Mouse (Mus musculus) natural killer cell, adult 2 months (primary cell): ENCODE measurements around the gene Prss45.
A peak's percentile ranks its signal among the peaks of the same experiment; 100 is the strongest.
"Not testable (repeated sequence)": the region's sequence is repeated elsewhere in the genome, so short reads cannot be mapped to it uniquely, and the experiment has no call there.

ENCODE experiments used
- DNase-seq, 2 experiments: peaks; one replicate each; pipeline ENCODE4 v3.0.0; 2022; ENCODE audit warnings: low spot score in 2 of 2

Gene Prss45

GRCm38 (mm10) chr9:110834411-110834810 lies at the start of gene Prss45:
Gene Prss45, plus strand, starts transcription at chr9:110834588.
- no peak for DNase-seq

- DNase-seq, result no peak
Observed at GRCm38 (mm10) chr9:110788169-110788568, 46.2 kb upstream of the Prss45 start.

DNA sequence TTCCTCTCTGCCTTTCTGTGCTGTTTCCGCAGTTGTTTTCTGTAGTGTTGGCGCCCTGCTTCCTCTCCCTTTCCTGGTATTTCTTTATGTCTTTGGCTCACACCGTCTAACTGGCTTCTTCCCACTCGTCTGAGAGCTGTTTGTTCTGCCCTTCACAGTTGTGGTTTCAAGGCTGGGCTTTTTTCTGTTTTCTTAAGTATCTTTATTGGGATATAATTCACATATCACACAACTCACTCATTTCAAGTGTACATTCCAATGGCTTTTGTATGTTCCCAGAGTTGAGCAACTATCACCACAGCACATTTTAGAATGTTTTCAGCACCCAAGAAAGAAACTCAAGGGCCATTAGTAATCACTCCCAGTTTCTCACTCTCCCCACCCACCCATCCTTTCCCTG lies 43.9 kb upstream of the Prss45 start:
- no peak for DNase-seq

DNA sequence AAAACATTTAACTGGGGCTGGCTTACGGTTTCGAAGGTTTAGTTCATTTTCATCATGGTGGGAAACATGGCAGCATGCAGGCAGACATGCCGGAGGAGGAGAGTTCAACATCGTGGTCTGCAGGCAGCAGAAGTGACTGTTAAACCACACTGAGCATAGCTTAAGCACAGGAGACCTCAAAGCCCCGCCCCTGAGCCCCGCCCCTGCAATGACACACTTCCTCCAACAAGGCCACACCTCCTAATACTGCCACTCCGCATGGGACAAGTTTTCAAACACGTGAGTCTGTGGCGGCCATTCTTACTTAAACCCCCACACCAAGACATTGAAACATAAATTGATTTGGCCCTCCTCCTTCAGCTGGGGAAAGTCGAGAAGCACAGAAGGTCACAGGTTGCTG lies 37.4 kb upstream of the Prss45 start:
- no peak for DNase-seq

GRCm38 (mm10) chr9:110797866-110798265 lies 36.5 kb upstream of the Prss45 start, which contains the start of gene Prss42:
Gene Prss42, plus strand, starts transcription at chr9:110798166.
- no peak for DNase-seq

GRCm38 (mm10) chr9:110800834-110801479 lies 33.4 kb upstream of the Prss45 start:
- DNase-seq, result no peak

- DNase-seq, result peak; percentile 26 to 63
Observed at GRCm38 (mm10) chr9:110803294-110803693, 31.1 kb upstream of the Prss45 start.

GRCm38 (mm10) chr9:110810051-110810450 lies 24.3 kb upstream of the Prss45 start:
- DNase-seq, result no peak

GRCm38 (mm10) chr9:110813789-110814188 lies 20.6 kb upstream of the Prss45 start, which contains the start of gene Prss44:
Gene Prss44, plus strand, starts transcription at chr9:110813994.
- DNase-seq, result no peak

GRCm38 (mm10) chr9:110820546-110820945 lies 13.8 kb upstream of the Prss45 start:
- DNase-seq, result not testable (repeated sequence)

DNA sequence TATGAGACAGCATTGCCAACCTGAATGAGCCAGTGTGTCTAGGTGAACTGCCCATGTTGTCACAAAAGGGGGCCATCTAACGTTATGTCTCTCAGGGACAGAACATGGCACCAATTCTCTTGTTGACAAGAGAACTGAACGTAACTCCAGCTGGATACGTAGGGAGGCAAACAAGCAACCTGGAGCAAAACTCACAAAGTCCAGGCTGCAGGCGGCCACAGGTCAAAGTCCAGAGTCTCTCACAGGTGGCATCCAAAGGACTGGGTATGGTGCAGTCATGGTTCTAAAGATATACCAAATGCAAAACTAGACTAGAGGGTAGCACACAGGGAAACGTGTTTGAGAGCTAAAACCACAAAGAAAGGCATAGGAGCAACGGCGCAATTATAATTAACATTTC lies 13.0 kb upstream of the Prss45 start:
- DNase-seq, result no peak

DNA sequence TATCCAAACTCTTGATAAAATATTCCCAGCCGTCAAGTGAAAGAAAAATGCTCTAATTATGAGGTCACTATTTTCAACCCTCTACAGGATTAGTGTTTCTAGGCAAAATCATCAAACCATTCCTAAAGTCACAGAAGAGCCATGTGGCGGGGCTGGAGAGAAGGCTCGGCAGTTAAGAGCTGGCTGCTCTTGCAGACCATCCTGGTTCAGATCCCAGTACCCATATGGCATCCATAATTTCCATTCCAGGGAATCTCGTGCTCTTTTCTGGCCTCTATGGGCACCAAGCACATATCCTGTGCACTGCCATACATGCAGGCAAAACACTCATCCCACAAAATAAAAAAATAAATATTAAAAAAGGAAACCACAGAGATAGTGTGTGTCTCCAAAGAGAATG lies 9.0 kb upstream of the Prss45 start:
- DNase-seq, result no peak

GRCm38 (mm10) chr9:110825832-110826231 lies 8.6 kb upstream of the Prss45 start:
- no peak for DNase-seq

DNA sequence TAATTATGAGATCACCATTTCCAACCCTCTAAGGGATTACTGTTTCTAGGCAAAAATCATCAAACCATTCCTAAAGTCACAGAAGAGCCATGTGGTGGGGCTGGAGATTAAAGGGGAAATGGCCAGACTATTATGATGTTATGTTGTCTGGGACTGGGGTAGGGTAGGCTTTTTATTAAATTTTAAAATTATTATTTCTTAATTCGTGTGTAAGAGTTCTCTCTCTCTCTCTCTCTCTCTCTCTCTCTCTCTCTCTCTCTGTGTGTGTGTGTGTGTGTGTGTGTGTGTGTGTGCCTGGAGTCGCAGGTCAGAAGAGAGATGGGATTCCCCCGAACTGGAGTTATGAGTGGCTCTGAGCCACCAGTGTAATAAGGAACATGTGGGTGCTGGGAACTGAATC lies 8.0 kb upstream of the Prss45 start, which contains the start of gene Prss43:
Gene Prss43 (plus strand): TSS at position 301 of the 400 bp plus-strand sequence.
- DNase-seq, result no peak

- no peak for DNase-seq
Observed at GRCm38 (mm10) chr9:110833021-110833420, 1.4 kb upstream of the Prss45 start.

GRCm38 (mm10) chr9:110834961-110835360 lies 573 bp downstream of the Prss45 start:
- DNase-seq, result no peak

GRCm38 (mm10) chr9:110836112-110836511 lies 1.7 kb downstream of the Prss45 start:
- DNase-seq, result no peak

- DNase-seq, result no peak
Observed at GRCm38 (mm10) chr9:110840905-110841304, 6.5 kb downstream of the Prss45 start.

DNA sequence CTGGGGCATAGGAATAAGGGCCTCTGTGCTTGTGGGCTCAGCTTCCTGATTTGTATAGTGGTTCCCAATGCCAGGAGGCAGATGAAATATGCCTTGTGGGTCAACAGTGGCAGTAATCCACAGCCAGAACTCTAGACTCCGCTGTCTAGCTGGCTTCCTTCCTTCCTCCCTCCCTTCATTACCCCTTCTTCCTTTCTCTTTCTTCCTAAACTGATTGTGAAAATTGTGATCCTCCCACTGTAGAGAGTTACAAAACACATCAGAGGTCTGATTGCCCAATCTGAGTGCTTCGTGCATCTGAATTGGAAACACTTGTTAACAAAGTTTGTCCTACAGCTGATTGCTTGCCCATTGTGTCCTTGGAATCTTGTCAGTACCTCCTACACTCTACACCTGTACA lies 7.0 kb downstream of the Prss45 start:
- no peak for DNase-seq

DNA sequence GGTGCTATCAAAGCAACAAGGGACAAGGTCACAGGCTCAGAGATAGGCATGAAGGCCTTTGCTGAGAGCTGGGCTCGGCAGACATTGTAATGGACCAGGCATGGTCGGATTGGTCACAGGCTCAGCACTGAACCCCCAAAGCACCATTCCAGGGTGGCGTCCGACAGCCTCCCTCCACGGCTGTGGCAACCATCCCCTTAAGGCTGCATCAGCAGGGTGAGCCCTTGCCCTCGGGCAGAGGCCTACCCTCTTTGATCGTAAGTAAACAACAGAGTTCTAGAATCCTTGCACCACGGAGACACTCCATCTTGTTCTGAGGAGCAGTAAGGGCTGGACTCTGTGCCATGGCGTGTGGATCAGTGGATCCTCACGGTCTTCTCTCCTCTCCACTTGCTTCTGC lies 9.8 kb downstream of the Prss45 start, which contains the start of gene Prss46:
Gene Prss46 (plus strand): TSS at position 301 of the 400 bp plus-strand sequence.
- no peak for DNase-seq

GRCm38 (mm10) chr9:110849162-110849561 lies 14.8 kb downstream of the Prss45 start:
- no peak for DNase-seq

- DNase-seq, result no peak
Observed at GRCm38 (mm10) chr9:110855903-110856302, 21.5 kb downstream of the Prss45 start.

DNA sequence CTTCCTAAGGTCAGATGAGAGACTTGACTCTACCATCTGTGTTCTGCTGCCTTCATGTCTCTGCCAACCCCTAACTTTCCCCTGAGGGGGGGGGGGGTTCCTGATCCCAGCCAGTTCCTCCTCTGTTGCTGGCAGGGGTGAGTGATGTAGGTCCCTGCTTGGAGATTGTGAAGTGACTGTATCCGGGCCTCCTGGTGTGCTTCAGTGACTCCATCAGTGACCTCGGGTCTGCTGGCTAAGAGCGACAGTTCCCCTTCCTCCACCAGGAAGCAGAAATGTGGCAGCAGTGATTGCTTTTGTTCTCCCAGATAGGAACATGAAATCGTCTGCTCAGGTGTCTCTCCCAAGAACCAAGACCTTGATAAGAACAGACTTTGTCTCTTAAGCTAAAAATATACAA lies 22.5 kb downstream of the Prss45 start:
- DNase-seq, result no peak
